Mouse (Mus musculus) stomach, postnatal 0 days (tissue): ENCODE results near the gene Usp29. TPM values are rescaled to one million over a fixed set of nuclear protein-coding genes. Genes with fewer than 3 reads are reported as not detected.
"Not testable (repeated sequence)": the region's sequence is repeated elsewhere in the genome, so short reads cannot be mapped to it uniquely, and the experiment has no call there.

ENCODE experiments used
- ATAC-seq: fragments of 200-750 bp; cut with Nextera tagmentation; 2 replicates; pipeline ENCODE4 v1.8.0; 2017; ENCODE audit not compliant: low FRiP score, low TSS enrichment
- DNase-seq: peaks from one replicate; pipeline ENCODE4 v3.0.0-alpha.2; 2016; ENCODE audit warnings: low spot score
- H3K27ac ChIP-seq: fragments of 300-500 bp; sonication (generic); replicated peaks from 2 replicates; pipeline ENCODE4 v1.5.1; 2014; ENCODE audit warnings: mild to moderate bottlenecking, control low read depth
- H3K27me3 ChIP-seq: fragments of 300-500 bp; sonication (generic); 2 replicates; pipeline ENCODE4 v1.6.1; 2014; ENCODE audit warnings: low read length; ENCODE audit not compliant: control insufficient read depth, insufficient read depth
- H3K36me3 ChIP-seq: fragments of 300-500 bp; sonication (generic); 2 replicates; pipeline ENCODE4 v1.6.1; 2014; ENCODE audit warnings: low read length, mixed read lengths; ENCODE audit not compliant: control insufficient read depth, insufficient read depth
- H3K4me1 ChIP-seq: fragments of 300-500 bp; sonication (generic); replicated peaks from 2 replicates; pipeline ENCODE4 v1.6.1; 2014; ENCODE audit warnings: antibody characterized with exemption; ENCODE audit not compliant: control insufficient read depth, insufficient read depth
- H3K4me2 ChIP-seq: fragments of 300-500 bp; sonication (generic); replicated peaks from 2 replicates; pipeline ENCODE4 v1.6.1; 2014; ENCODE audit warnings: low read depth, mild to moderate bottlenecking, control low read depth, moderate library complexity
- H3K4me3 ChIP-seq: fragments of 300-500 bp; sonication (generic); 2 replicates; pipeline ENCODE4 v1.5.1; 2014; ENCODE audit warnings: low read depth, low read length, control low read depth
- H3K9ac ChIP-seq: fragments of 300-500 bp; sonication (generic); 2 replicates; pipeline ENCODE4 v1.6.1; 2014; ENCODE audit warnings: mild to moderate bottlenecking, low read length, control low read depth, mixed read lengths
- H3K9me3 ChIP-seq: fragments of 300-500 bp; sonication (generic); 2 replicates; pipeline ENCODE4 v1.6.1; 2016; ENCODE audit warnings: low read length; ENCODE audit not compliant: control insufficient read depth
- CTCF ChIP-seq: IDR thresholded peaks from 2 replicates; pipeline ENCODE4 v1.5.1; 2016; ENCODE audit warnings: antibody characterized with exemption, low read depth, mild to moderate bottlenecking, moderate library complexity
- EP300 ChIP-seq: optimal IDR thresholded peaks from 2 replicates; pipeline ENCODE3; 2016; ENCODE audit warnings: antibody characterized with exemption
- WGBS: fragments of 180-500 bp; shearing (Covaris S2); extraction: QIAGEN DNeasy Blood & Tissue Kit; methylation state at CpG from one replicate; pipeline ENCODE4 v1.1.7; 2014; 5-methylcytosine and 5-hydroxymethylcytosine counted together
- polyA plus RNA-seq: library from polyadenylated mRNA; unstranded; fragments of >200 nt; fragmentation: Nextera tagmentation; extraction: Ambion mirVana; gene quantifications from 2 replicates; pipeline ENCODE4 v1.2.1, GENCODE M21; 2015

Gene Usp29
- polyA plus RNA-seq, 1 experiment from 2014 or later = 1.0 TPM

DNA sequence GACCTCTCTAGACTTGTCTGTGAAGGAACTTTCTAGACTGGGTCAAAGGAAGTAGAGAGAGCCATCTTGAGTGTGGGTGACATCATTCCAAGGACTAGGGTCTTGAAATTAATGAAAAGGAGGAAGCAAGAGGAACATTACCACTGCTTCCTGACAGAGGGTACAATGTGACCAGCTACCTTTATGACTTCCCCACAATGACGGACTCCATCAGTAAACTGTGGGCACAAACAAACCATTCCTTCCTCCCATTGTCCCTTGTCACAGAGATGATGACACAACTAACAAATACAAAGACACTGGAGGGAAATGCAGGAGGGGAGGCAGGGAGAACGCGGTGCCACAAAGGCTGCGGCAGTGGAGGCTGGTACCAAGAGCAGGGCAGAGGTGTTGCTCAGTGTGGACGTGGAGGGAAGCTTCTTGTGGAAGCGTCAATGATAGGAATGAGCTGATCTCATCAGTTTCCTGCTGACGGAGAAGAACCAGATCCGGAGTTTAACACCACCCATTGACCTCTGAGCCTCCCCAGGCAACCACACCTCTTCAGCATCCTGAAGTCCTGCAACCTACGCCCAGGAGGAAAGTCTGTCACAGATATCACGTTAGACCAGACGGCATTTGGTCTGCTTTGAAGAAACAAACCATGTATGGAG is 149.3 kb downstream of the Usp29 start:
- ATAC-seq (no peak), DNase-seq (no peak)
- Histone ChIP-seq H3K4me2 (no peak overlapping the region), H3K4me1 (no peaks in the 10 kb centered on the region), H3K9me3 (no peaks in the 10 kb centered on the region), H3K9ac (no peak overlapping the region), H3K27me3 (no peaks in the 10 kb centered on the region), H3K36me3 (no peaks in the 10 kb centered on the region), H3K4me3 (no peak overlapping the region), H3K27ac (no peak overlapping the region)
- 71% methylated on average over 11 of the region's 11 CpGs for WGBS
- TF ChIP-seq EP300 = no peak
- TF ChIP-seq CTCF = no peak

DNA sequence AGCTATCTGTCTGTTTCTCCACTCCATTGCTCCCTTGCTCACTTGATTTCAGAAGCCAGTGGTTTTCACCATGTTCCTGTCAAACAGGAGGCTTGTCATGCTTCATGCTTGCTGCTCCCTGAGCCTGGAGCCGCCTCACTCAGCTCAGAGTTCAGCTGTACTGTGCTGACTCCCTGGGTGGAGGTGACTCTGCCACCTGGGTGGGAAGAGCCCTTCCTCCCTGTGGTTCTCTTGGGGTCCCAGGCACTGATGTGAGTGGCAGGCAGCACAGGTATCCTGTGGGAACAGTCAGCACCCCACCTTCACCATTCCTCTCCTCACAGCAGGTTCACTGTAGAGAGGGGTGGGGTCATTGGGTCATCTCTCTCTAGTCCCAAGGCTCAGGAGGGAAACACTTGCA is 150.5 kb downstream of the Usp29 start:
- H3K4me3 ChIP-seq, H3K36me3 ChIP-seq, H3K4me2 ChIP-seq, H3K9me3 ChIP-seq, ATAC-seq, H3K27me3 ChIP-seq, H3K27ac ChIP-seq, H3K9ac ChIP-seq, DNase-seq, H3K4me1 ChIP-seq: not testable (repeated sequence)
- 63% methylated on average over 1 of the region's 1 CpGs for WGBS

DNA sequence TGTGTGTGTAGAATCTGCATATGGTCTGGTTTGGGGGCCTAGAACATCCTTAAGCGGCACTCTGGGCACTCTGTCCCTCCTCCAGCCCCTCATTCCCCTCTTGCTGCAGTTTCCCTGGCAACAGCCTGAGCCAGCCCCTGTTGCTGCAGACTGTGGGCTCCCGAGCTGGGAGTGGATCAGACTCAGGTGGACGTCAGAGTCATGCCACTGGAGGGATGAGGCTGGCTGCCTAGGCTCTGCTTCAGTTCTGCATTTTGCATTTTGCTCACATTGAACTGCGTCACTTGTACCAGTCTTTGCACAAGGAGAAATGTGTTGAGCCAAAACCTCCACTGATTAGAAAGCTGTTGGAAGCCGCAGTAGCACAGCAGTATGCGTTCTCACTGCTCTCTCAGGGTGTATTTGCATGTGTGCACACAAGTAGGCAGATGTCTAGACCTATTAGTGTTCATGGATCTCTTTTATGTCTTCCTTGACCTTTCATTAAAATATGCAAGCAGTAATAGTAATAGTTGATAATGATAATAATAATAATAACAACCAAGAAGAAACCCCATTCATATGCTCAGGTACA is 151.2 kb downstream of the Usp29 start:
- Histone ChIP-seq H3K4me3 (no peak overlapping the region), H3K4me2 (no peak overlapping the region), H3K36me3 (no peaks in the 10 kb centered on the region), H3K9ac (no peak overlapping the region), H3K9me3 (no peaks in the 10 kb centered on the region), H3K4me1 (no peaks in the 10 kb centered on the region), H3K27ac (no peak overlapping the region), H3K27me3 (no peaks in the 10 kb centered on the region)
- 48% methylated on average over 6 of the region's 6 CpGs for WGBS
- no peak for TF ChIP-seq EP300
- TF ChIP-seq CTCF = no peak
- DNase-seq (no peak), ATAC-seq (no peak)

GRCm38 (mm10) chr7:6883376-6884147 is 153.2 kb downstream of the Usp29 start:
- H3K4me1 ChIP-seq = no peaks in the 10 kb centered on the region
- TF ChIP-seq EP300 (no peak), CTCF (no peak)
- H3K27ac ChIP-seq = no peak overlapping the region
- no peak overlapping the region for H3K4me3 ChIP-seq
- no peaks in the 10 kb centered on the region for H3K36me3 ChIP-seq
- H3K9me3 ChIP-seq = no peaks in the 10 kb centered on the region
- DNase-seq = no peak
- 70% methylated on average over 8 of the region's 8 CpGs for WGBS
- no peak overlapping the region for H3K4me2 ChIP-seq
- no peak for ATAC-seq
- H3K9ac ChIP-seq = no peak overlapping the region
- no peaks in the 10 kb centered on the region for H3K27me3 ChIP-seq

GRCm38 (mm10) chr7:6885416-6885815 is 155.0 kb downstream of the Usp29 start:
- no peaks in the 10 kb centered on the region for H3K36me3 ChIP-seq
- H3K4me2 ChIP-seq = no peak overlapping the region
- no peaks in the 10 kb centered on the region for H3K4me1 ChIP-seq
- no peak; the same call in 1 of the 2 replicates for ATAC-seq
- no peak overlapping the region for H3K27ac ChIP-seq
- DNase-seq = no peak
- no peak for TF ChIP-seq EP300
- no peak for TF ChIP-seq CTCF
- no peak overlapping the region for H3K9ac ChIP-seq
- H3K4me3 ChIP-seq = no peak overlapping the region
- H3K27me3 ChIP-seq = no peaks in the 10 kb centered on the region
- 61% methylated on average over 7 of the region's 7 CpGs for WGBS
- H3K9me3 ChIP-seq = no peaks in the 10 kb centered on the region

- Histone ChIP-seq H3K9me3 (no peaks in the 10 kb centered on the region), H3K4me2 (no peak overlapping the region), H3K9ac (no peak overlapping the region), H3K4me1 (no peaks in the 10 kb centered on the region), H3K36me3 (no peaks in the 10 kb centered on the region), H3K27ac (no peak overlapping the region), H3K27me3 (no peaks in the 10 kb centered on the region), H3K4me3 (no peak overlapping the region)
- WGBS = 97% methylated on average over 1 of the region's 1 CpGs
- DNase-seq (no peak), ATAC-seq (no peak)
- TF ChIP-seq CTCF = no peak
- no peak for TF ChIP-seq EP300
Measured at GRCm38 (mm10) chr7:6886896-6887295, 156.5 kb downstream of the Usp29 start.
